Mouse (Mus musculus) bone marrow macrophage, adult 2 months (primary cell): ENCODE results near the gene Gm20425. TPM values are rescaled to one million over a fixed set of nuclear protein-coding genes. Genes with fewer than 3 reads are reported as not detected.
A peak's percentile ranks its signal among the peaks of the same experiment; 100 is the strongest.

ENCODE experiments used
- H3K27ac ChIP-seq: 2 replicates; pipeline ENCODE4 v1.5.1; 2012; ENCODE audit warnings: low read depth, low read length; ENCODE audit not compliant: insufficient read depth
- H3K4me1 ChIP-seq: 2 replicates; pipeline ENCODE4 v1.6.1; 2012; ENCODE audit warnings: low read length; ENCODE audit not compliant: control insufficient read depth, insufficient read depth
- H3K4me3 ChIP-seq: 2 replicates; pipeline ENCODE4 v1.5.1; 2012; ENCODE audit warnings: mild to moderate bottlenecking, low read length, moderate library complexity; ENCODE audit not compliant: insufficient read depth
- CTCF ChIP-seq: IDR thresholded peaks from 2 replicates; pipeline ENCODE4 v1.5.1; 2012; ENCODE audit warnings: low read depth, mild to moderate bottlenecking, low read length, moderate library complexity
- POLR2A ChIP-seq: IDR thresholded peaks from 2 replicates; pipeline ENCODE4 v1.6.1; 2012; ENCODE audit warnings: mild to moderate bottlenecking, low read depth, low read length, borderline replicate concordance
- polyA plus RNA-seq: library from polyadenylated mRNA; stranded (reverse); fragments of >200 nt; gene quantifications from 2 replicates; pipeline ENCODE4 v1.2.4, GENCODE M21; 2012; ENCODE audit not compliant: missing spikeins, insufficient read depth, insufficient read length

The Gm20425 gene
- polyA plus RNA-seq, 1 experiment, result 1.5 TPM

- peaks cover 10% of the 10 kb centered on the region for H3K4me1 ChIP-seq
- TF ChIP-seq CTCF (peak; percentile 57; the same call in 1 of the 2 replicates), POLR2A (no peak)
- H3K4me3 ChIP-seq, result no peak overlapping the region
- H3K27ac ChIP-seq, result no peak overlapping the region
Observed at GRCm38 (mm10) chr9:103225464-103225863, 4.6 kb downstream of the Gm20425 start.

GRCm38 (mm10) chr9:103224721-103225120 is 5.4 kb downstream of the Gm20425 start:
- no peak for TF ChIP-seq CTCF
- TF ChIP-seq POLR2A, result no peak
- H3K27ac ChIP-seq, result no peak overlapping the region
- no peak overlapping the region for H3K4me3 ChIP-seq
- peaks cover 9% of the 10 kb centered on the region for H3K4me1 ChIP-seq

GRCm38 (mm10) chr9:103214281-103214680 is 15.8 kb downstream of the Gm20425 start:
- no peak overlapping the region for H3K27ac ChIP-seq
- TF ChIP-seq POLR2A (no peak), CTCF (no peak)
- H3K4me3 ChIP-seq, result no peak overlapping the region
- no peaks in the 10 kb centered on the region for H3K4me1 ChIP-seq

- Histone ChIP-seq H3K4me3 (no peak overlapping the region), H3K27ac (no peak overlapping the region), H3K4me1 (no peaks in the 10 kb centered on the region)
- TF ChIP-seq CTCF, result no peak
- no peak for TF ChIP-seq POLR2A
Observed at GRCm38 (mm10) chr9:103213631-103214030, 16.5 kb downstream of the Gm20425 start.

- TF ChIP-seq CTCF (no peak), POLR2A (no peak)
- H3K4me1 ChIP-seq, result no peaks in the 10 kb centered on the region
- H3K4me3 ChIP-seq, result no peak overlapping the region
- no peak overlapping the region for H3K27ac ChIP-seq
Observed at GRCm38 (mm10) chr9:103212654-103213420, 17.3 kb downstream of the Gm20425 start.

- no peak overlapping the region for H3K27ac ChIP-seq
- H3K4me3 ChIP-seq, result no peak overlapping the region
- H3K4me1 ChIP-seq, result no peaks in the 10 kb centered on the region
- TF ChIP-seq CTCF, result no peak
- no peak for TF ChIP-seq POLR2A
Observed at GRCm38 (mm10) chr9:103208802-103209423, 21.2 kb downstream of the Gm20425 start.

GRCm38 (mm10) chr9:103207846-103208245 is 22.3 kb downstream of the Gm20425 start:
- TF ChIP-seq CTCF (peak; percentile 58), POLR2A (no peak)
- H3K4me3 ChIP-seq, result no peak overlapping the region
- no peaks in the 10 kb centered on the region for H3K4me1 ChIP-seq
- H3K27ac ChIP-seq, result no peak overlapping the region

- H3K4me1 ChIP-seq, result no peaks in the 10 kb centered on the region
- no peak overlapping the region for H3K4me3 ChIP-seq
- TF ChIP-seq POLR2A, result no peak
- no peak overlapping the region for H3K27ac ChIP-seq
Observed at GRCm38 (mm10) chr9:103205786-103206185, 24.3 kb downstream of the Gm20425 start.

GRCm38 (mm10) chr9:103201561-103202260 is 28.4 kb downstream of the Gm20425 start, which contains the start of gene Srprb:
TSS of gene Srprb (minus strand) at chr9:103202137.
- peak within 1 kb of the TSS; percentile 93 for H3K4me3 ChIP-seq
- H3K27ac ChIP-seq, result peak within 1 kb of the TSS; percentile 15
- H3K4me1 ChIP-seq, result no peaks in the 10 kb centered on the region
- TF ChIP-seq CTCF (no peak), POLR2A (no peak)

- Histone ChIP-seq H3K4me3 (no peak overlapping the region), H3K4me1 (peaks cover 9% of the 10 kb centered on the region), H3K27ac (no peak overlapping the region)
- no peak for TF ChIP-seq POLR2A
- TF ChIP-seq CTCF, result no peak
Observed at GRCm38 (mm10) chr9:103188416-103188815, 41.7 kb downstream of the Gm20425 start.
